Mouse (Mus musculus): Measurements from ENCODE around the gene Pax6.

Gene Pax6

DNA sequence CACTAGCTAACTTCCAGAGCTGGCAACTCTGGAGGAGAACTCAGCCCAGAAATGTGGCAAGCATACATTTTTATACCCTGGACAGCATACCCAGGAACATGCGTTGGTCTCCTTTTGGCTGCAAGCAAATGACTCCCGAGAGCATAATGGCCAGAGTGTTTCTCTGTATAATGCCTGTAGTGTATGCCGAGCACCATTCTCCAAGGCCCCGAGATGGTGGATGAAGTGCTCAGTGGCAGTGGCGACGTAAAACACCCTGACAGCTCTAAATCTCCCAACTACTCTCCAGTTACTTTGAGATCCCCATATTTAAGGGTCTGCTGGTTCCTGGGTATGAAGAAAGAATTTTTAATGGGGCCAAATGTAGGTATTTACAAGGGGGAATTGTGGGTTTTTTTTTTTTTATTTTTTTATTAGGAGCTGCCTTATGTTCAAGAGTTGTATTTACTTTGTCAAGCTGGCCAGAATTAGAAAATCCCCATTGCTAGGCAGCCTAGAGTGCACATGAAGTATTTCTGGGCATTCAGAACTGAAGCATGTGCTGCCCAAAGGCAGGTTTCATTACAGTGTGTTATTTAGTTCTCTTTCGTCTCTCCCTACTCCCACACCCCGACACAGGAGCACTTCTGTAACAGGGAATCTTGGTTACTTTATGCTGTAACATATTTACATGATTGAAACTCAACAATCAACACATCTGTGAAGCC, 46.9 kb downstream of the Pax6 start:
- in situ Hi-C loops (cut with MboI, MseI), result no loop called here

DNA sequence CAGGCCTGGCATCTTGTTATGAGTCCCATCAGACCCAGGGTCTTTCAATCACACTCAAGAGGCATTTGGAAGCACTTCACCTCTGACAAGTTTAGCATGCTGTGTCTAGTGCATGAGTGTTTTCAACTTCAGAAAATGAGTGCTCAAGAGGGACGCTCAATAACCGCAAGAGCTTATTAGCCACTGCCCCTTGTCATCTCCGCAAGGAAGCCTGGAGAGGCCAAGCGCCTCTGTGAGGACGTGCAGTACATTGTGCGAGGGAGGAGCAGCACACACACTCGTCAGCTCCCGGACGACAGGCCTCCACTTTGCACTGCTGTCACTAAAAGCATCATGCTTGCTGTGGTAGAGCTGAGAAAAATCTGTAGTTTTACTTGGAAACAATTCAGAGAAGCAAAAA, 58.0 kb downstream of the Pax6 start:
- in situ Hi-C loops (cut with MboI, MseI), result no loop called here

DNA sequence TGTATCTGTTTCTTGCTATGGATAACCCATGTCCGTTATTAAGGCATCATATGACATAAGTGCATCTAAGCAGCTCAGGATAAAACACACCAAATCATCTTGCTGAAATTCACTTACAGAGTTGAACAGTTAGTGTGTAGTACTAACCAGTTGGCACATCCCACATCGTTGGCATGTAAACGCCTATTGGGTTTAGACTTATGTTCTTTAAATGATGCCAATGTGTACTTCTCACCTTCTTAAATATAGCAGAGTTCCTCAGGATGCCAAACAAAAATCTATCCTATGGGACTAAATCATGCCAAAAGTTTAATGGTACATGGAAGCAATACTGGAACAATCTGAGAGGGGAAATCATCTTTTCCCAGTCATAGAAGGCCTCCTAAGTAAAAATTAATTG, 62.0 kb downstream of the Pax6 start:
- in situ Hi-C loops (cut with MboI, MseI), result no loop called here

DNA sequence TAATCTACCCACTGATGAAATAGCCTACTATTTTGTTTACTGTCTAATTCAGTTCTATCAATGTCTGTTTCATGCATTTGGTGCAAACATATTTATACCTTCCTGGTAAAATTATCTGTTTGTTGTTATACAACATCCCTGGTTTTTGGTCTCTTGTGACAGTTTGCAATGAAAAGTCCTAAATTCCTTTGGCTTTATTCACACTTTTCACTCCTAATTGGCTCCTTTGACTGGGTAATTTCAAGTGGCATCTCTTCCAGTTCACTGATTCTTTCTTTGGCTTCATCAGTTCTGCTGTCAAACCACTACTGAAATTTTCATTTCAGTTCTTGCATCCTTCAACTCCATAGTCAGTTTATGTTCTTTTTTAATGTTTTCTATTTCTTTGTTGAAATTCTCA, 67.5 kb downstream of the Pax6 start:
- in situ Hi-C loops (cut with MboI, MseI), result no loop called here

DNA sequence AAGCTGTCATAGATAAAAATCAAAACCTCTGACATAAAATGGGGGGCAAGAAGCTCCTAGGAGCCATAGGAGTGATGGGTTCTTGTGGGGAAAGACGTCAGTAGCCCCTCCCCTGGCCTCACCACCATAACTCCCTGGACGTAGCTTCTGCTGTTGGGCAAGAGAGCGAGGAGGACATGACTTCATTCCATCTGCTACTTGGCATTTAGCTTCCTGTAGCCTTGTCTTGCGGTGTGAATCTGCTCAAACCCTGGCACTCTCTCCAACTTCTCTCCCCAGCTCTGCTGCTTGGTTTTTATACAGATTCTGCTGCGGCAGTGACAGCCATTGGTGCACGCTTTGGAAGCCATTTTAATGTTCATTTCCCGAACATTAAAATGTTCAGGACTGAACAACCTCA, 78.2 kb downstream of the Pax6 start:
- in situ Hi-C loops (cut with MboI, MseI), result no loop called here

Measured in T-helper 2 cell (primary cell).